Mouse (Mus musculus) intestine, embryonic 15.5 days (tissue): ENCODE measurements around the gene Nr2f1. TPM values are rescaled to one million over a fixed set of nuclear protein-coding genes. Genes with fewer than 3 reads are reported as not detected.
A peak's percentile ranks its signal among the peaks of the same experiment; 100 is the strongest.

Source experiments
- ATAC-seq: fragments of 200-750 bp; cut with Nextera tagmentation; 2 replicates; pipeline ENCODE4 v1.8.0; 2017; ENCODE audit warnings: moderate TSS enrichment, moderate library complexity
- H3K27ac ChIP-seq: fragments of 300-500 bp; sonication (generic); 2 replicates; pipeline ENCODE4 v1.5.1; 2015; ENCODE audit warnings: mild to moderate bottlenecking, inconsistent platforms
- H3K27me3 ChIP-seq: fragments of 300-500 bp; sonication (generic); replicated peaks from 2 replicates; pipeline ENCODE4 v1.6.1; 2015; ENCODE audit warnings: inconsistent platforms
- H3K36me3 ChIP-seq: fragments of 300-500 bp; sonication (generic); 2 replicates; pipeline ENCODE4 v1.6.1; 2015; ENCODE audit warnings: inconsistent platforms
- H3K4me1 ChIP-seq: fragments of 300-500 bp; sonication (generic); replicated peaks from 2 replicates; pipeline ENCODE4 v1.6.1; 2015; ENCODE audit warnings: inconsistent platforms
- H3K4me2 ChIP-seq: fragments of 300-500 bp; sonication (generic); replicated peaks from 2 replicates; pipeline ENCODE4 v1.6.1; 2015; ENCODE audit warnings: mild to moderate bottlenecking, inconsistent platforms
- H3K4me3 ChIP-seq: fragments of 300-500 bp; sonication (generic); replicated peaks from 2 replicates; pipeline ENCODE4 v1.5.1; 2015; ENCODE audit warnings: inconsistent platforms
- H3K9ac ChIP-seq: fragments of 300-500 bp; sonication (generic); 2 replicates; pipeline ENCODE4 v1.6.1; 2015; ENCODE audit warnings: inconsistent platforms
- H3K9me3 ChIP-seq: fragments of 300-500 bp; sonication (generic); 2 replicates; pipeline ENCODE4 v1.6.1; 2016; ENCODE audit warnings: inconsistent platforms
- WGBS: fragments of 180-500 bp; shearing (Covaris S2); methylation state at CpG from one replicate; pipeline ENCODE4 v1.1.7; 2015; 5-methylcytosine and 5-hydroxymethylcytosine counted together
- polyA plus RNA-seq: library from polyadenylated mRNA; unstranded; fragments of >200 nt; fragmentation: Nextera tagmentation; extraction: Ambion mirVana; gene quantifications from 2 replicates; pipeline ENCODE4 v1.2.1, GENCODE M21; 2015

The Nr2f1 gene
- polyA plus RNA-seq, 1 experiment from 2014 or later = 2.6 TPM

- no peak overlapping the region for H3K27ac ChIP-seq
- 36% methylated on average over 5 of the region's 5 CpGs for WGBS
- no peak overlapping the region for H3K4me2 ChIP-seq
- no peak for ATAC-seq
- no peaks in the 10 kb centered on the region for H3K36me3 ChIP-seq
- H3K27me3 ChIP-seq = peaks cover 84% of the 10 kb centered on the region
- no peak overlapping the region for H3K9ac ChIP-seq
- peaks cover 13% of the 10 kb centered on the region; the same call in 1 of the 2 replicates for H3K4me1 ChIP-seq
- H3K9me3 ChIP-seq = no peaks in the 10 kb centered on the region
- H3K4me3 ChIP-seq = no peak overlapping the region
Observed at GRCm38 (mm10) chr13:78183986-78184385, 15.6 kb downstream of the Nr2f1 start.

- no peak overlapping the region for H3K4me3 ChIP-seq
Observed at GRCm38 (mm10) chr13:78183004-78183403, 16.6 kb downstream of the Nr2f1 start.

GRCm38 (mm10) chr13:78181930-78182558 is 17.5 kb downstream of the Nr2f1 start:
- Histone ChIP-seq H3K4me3 (no peak overlapping the region), H3K9me3 (no peaks in the 10 kb centered on the region), H3K4me1 (peaks cover 13% of the 10 kb centered on the region; the same call in 1 of the 2 replicates), H3K9ac (no peak overlapping the region), H3K27ac (no peak overlapping the region), H3K36me3 (no peaks in the 10 kb centered on the region), H3K4me2 (no peak overlapping the region), H3K27me3 (peaks cover 79% of the 10 kb centered on the region)
- no peak for ATAC-seq
- WGBS = 3% methylated on average over 14 of the region's 14 CpGs

More at GRCm38 (mm10) chr13:78183004-78183403, 16.6 kb downstream of the Nr2f1 start:
- H3K4me2 ChIP-seq = no peak overlapping the region
- no peaks in the 10 kb centered on the region for H3K36me3 ChIP-seq
- H3K27me3 ChIP-seq = peaks cover 84% of the 10 kb centered on the region
- 16% methylated on average over 5 of the region's 5 CpGs for WGBS
- H3K9me3 ChIP-seq = no peaks in the 10 kb centered on the region
- peaks cover 13% of the 10 kb centered on the region; the same call in 1 of the 2 replicates for H3K4me1 ChIP-seq
- ATAC-seq = no peak
- H3K27ac ChIP-seq = no peak overlapping the region
- no peak overlapping the region for H3K9ac ChIP-seq

- H3K4me1 ChIP-seq = peaks cover 13% of the 10 kb centered on the region; the same call in 1 of the 2 replicates
- peaks cover 78% of the 10 kb centered on the region for H3K27me3 ChIP-seq
- H3K36me3 ChIP-seq = no peaks in the 10 kb centered on the region
- no peak overlapping the region for H3K9ac ChIP-seq
- peak overlapping the region; percentile 47 for H3K4me2 ChIP-seq
- H3K4me3 ChIP-seq = peak overlapping the region; percentile 2; the same call in 1 of the 2 replicates
- peak; percentile 31 for ATAC-seq
- H3K27ac ChIP-seq = no peak overlapping the region
- no peaks in the 10 kb centered on the region for H3K9me3 ChIP-seq
- 2% methylated on average over 44 of the region's 44 CpGs for WGBS
Observed at GRCm38 (mm10) chr13:78181071-78181929, 18.3 kb downstream of the Nr2f1 start.

- 46% methylated on average over 3 of the region's 3 CpGs for WGBS
- Histone ChIP-seq H3K9ac (no peak overlapping the region), H3K4me1 (peaks cover 13% of the 10 kb centered on the region; the same call in 1 of the 2 replicates), H3K4me3 (no peak overlapping the region), H3K27me3 (peaks cover 75% of the 10 kb centered on the region), H3K27ac (no peak overlapping the region), H3K9me3 (no peaks in the 10 kb centered on the region), H3K4me2 (no peak overlapping the region), H3K36me3 (no peaks in the 10 kb centered on the region)
- no peak for ATAC-seq
Observed at GRCm38 (mm10) chr13:78180261-78180660, 19.3 kb downstream of the Nr2f1 start.

- H3K27me3 ChIP-seq = peaks cover 74% of the 10 kb centered on the region
- ATAC-seq = peak; percentile 51
- 4% methylated on average over 38 of the region's 38 CpGs for WGBS
Observed at GRCm38 (mm10) chr13:78179312-78180097, 20.1 kb downstream of the Nr2f1 start.

GRCm38 (mm10) chr13:78178771-78179170 is 20.8 kb downstream of the Nr2f1 start:
- peaks cover 73% of the 10 kb centered on the region for H3K27me3 ChIP-seq

More at GRCm38 (mm10) chr13:78179312-78180097, 20.1 kb downstream of the Nr2f1 start:
- Histone ChIP-seq H3K9me3 (no peaks in the 10 kb centered on the region), H3K9ac (no peak overlapping the region), H3K4me2 (peak overlapping the region; percentile 48), H3K4me3 (peak overlapping the region; percentile 20), H3K4me1 (peaks cover 13% of the 10 kb centered on the region; the same call in 1 of the 2 replicates), H3K27ac (no peak overlapping the region), H3K36me3 (no peaks in the 10 kb centered on the region)

GRCm38 (mm10) chr13:78178021-78178420 is 21.5 kb downstream of the Nr2f1 start:
- H3K27ac ChIP-seq = no peak overlapping the region
- peaks cover 69% of the 10 kb centered on the region for H3K27me3 ChIP-seq
- H3K36me3 ChIP-seq = no peaks in the 10 kb centered on the region
- H3K4me2 ChIP-seq = no peak overlapping the region
- H3K4me1 ChIP-seq = peaks cover 13% of the 10 kb centered on the region; the same call in 1 of the 2 replicates
- ATAC-seq = no peak
- H3K9ac ChIP-seq = no peak overlapping the region
- WGBS = 0% methylated on average over 1 of the region's 1 CpGs
- no peaks in the 10 kb centered on the region for H3K9me3 ChIP-seq
- no peak overlapping the region for H3K4me3 ChIP-seq

More at GRCm38 (mm10) chr13:78178771-78179170, 20.8 kb downstream of the Nr2f1 start:
- no peak overlapping the region for H3K9ac ChIP-seq
- no peak for ATAC-seq
- no peak overlapping the region for H3K4me3 ChIP-seq
- no peak overlapping the region for H3K4me2 ChIP-seq
- H3K27ac ChIP-seq = no peak overlapping the region
- H3K4me1 ChIP-seq = peaks cover 13% of the 10 kb centered on the region; the same call in 1 of the 2 replicates
- 7% methylated on average over 5 of the region's 5 CpGs for WGBS
- H3K9me3 ChIP-seq = no peaks in the 10 kb centered on the region
- H3K36me3 ChIP-seq = no peaks in the 10 kb centered on the region

GRCm38 (mm10) chr13:78177381-78177950 is 22.1 kb downstream of the Nr2f1 start:
- WGBS = 8% methylated on average over 5 of the region's 5 CpGs
- Histone ChIP-seq H3K4me3 (no peak overlapping the region), H3K9me3 (no peaks in the 10 kb centered on the region), H3K27ac (no peak overlapping the region), H3K27me3 (peaks cover 70% of the 10 kb centered on the region), H3K36me3 (no peaks in the 10 kb centered on the region), H3K9ac (no peak overlapping the region), H3K4me2 (no peak overlapping the region), H3K4me1 (peaks cover 13% of the 10 kb centered on the region; the same call in 1 of the 2 replicates)
- no peak for ATAC-seq

- H3K4me1 ChIP-seq = peaks cover 7% of the 10 kb centered on the region; the same call in 1 of the 2 replicates
- H3K27ac ChIP-seq = no peak overlapping the region
- no peaks in the 10 kb centered on the region for H3K9me3 ChIP-seq
- no peak overlapping the region for H3K4me3 ChIP-seq
- H3K9ac ChIP-seq = no peak overlapping the region
- ATAC-seq = no peak
- H3K27me3 ChIP-seq = peaks cover 68% of the 10 kb centered on the region
- no peak overlapping the region for H3K4me2 ChIP-seq
- WGBS = 2% methylated on average over 8 of the region's 8 CpGs
- no peaks in the 10 kb centered on the region for H3K36me3 ChIP-seq
Observed at GRCm38 (mm10) chr13:78175821-78176380, 23.7 kb downstream of the Nr2f1 start.

GRCm38 (mm10) chr13:78174891-78175290 is 24.7 kb downstream of the Nr2f1 start:
- Histone ChIP-seq H3K9me3 (no peaks in the 10 kb centered on the region), H3K4me3 (no peak overlapping the region), H3K36me3 (no peaks in the 10 kb centered on the region), H3K4me1 (peaks cover 6% of the 10 kb centered on the region; the same call in 1 of the 2 replicates), H3K27ac (no peak overlapping the region), H3K27me3 (peaks cover 67% of the 10 kb centered on the region), H3K4me2 (no peak overlapping the region), H3K9ac (no peak overlapping the region)
- 3% methylated on average over 1 of the region's 1 CpGs for WGBS
- ATAC-seq = no peak
